Mouse (Mus musculus): Measurements from ENCODE around the gene Cd24a.

DNA sequence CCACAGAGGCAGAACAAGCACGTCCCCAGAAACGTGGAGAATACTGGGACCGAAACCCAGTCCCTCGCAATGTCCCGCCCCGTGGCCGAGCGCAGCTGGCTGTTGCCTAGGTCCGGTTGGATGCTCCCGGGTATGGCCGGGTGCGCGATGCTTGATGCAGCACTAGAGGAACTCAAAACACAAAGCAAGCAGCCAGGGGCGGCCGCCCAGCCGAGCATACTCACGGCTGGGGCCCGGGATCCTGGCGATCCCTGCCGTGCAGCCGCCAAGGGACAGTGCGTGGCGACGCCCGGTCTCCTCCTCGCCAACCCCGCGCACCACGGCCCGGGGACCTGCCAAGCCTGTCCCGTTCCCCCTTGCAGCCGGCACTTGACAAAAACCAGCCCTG, 276 bp downstream of the Cd24a start:
- TF ChIP-seq CTCF (IDR thresholded peaks at IDR 0.05; ENCODE audit: borderline replicate concordance, extremely low read depth, insufficient read depth, insufficient read length) (no peak), POLR2A (IDR thresholded peaks at IDR 0.05; ENCODE audit: borderline replicate concordance, extremely low read depth, insufficient read depth, insufficient read length, poor library complexity, severe bottlenecking) (no peak)
